Mouse (Mus musculus): ENCODE results near the gene Ube2d3. TPM values are rescaled to one million over a fixed set of nuclear protein-coding genes. Genes with fewer than 3 reads are reported as not detected.
"Not testable (repeated sequence)": the region's sequence is repeated elsewhere in the genome, so short reads cannot be mapped to it uniquely, and the experiment has no call there.

Gene Ube2d3
- polyA plus RNA-seq, 1 experiment, result 261 TPM

- no peaks in the 10 kb centered on the region for H3K79me3 ChIP-seq (ENCODE audit: low read depth)
- TF ChIP-seq MYOG (IDR thresholded peaks at IDR 0.05; ENCODE audit: control insufficient read depth, extremely low read depth, insufficient read length), result no peak
- TF ChIP-seq MYOD1 (IDR thresholded peaks at IDR 0.05; ENCODE audit: control insufficient read depth, insufficient read length, low read depth), result no peak
- TF ChIP-seq USF1 (IDR thresholded peaks at IDR 0.05; ENCODE audit: low read depth), result no peak
- TF ChIP-seq CTCF (IDR thresholded peaks at IDR 0.05; ENCODE audit: control insufficient read depth, insufficient read depth, insufficient read length), result no peak
- TF ChIP-seq MAX (IDR thresholded peaks at IDR 0.05), result no peak
- TF ChIP-seq FOSL1 (IDR thresholded peaks at IDR 0.05; ENCODE audit: insufficient read depth, low read length, poor library complexity, severe bottlenecking), result no peak
- TF ChIP-seq CEBPB (IDR thresholded peaks at IDR 0.05; ENCODE audit: low read depth), result no peak
- H3K4me3 ChIP-seq (ENCODE audit: insufficient read depth, poor library complexity, severe bottlenecking), result no peak overlapping the region
- no peaks in the 10 kb centered on the region for H3K79me2 ChIP-seq (ENCODE audit: control insufficient read depth, insufficient read depth)
- H3ac ChIP-seq (ENCODE audit: control insufficient read depth, insufficient read length, low read depth), result no peak overlapping the region
- H3K27me3 ChIP-seq (ENCODE audit: control insufficient read depth, insufficient read depth, insufficient read length), result no peaks in the 10 kb centered on the region
- no peaks in the 10 kb centered on the region for H3K36me3 ChIP-seq (ENCODE audit: control insufficient read depth, insufficient read depth)
Observed at GRCm38 (mm10) chr3:135491102-135491501, 53.2 kb downstream of the Ube2d3 start.

GRCm38 (mm10) chr3:135493320-135493719 lies 55.4 kb downstream of the Ube2d3 start:
- not testable (repeated sequence) for H3K4me3 ChIP-seq (ENCODE audit: insufficient read depth, poor library complexity, severe bottlenecking); H3K27me3 ChIP-seq (ENCODE audit: control insufficient read depth, insufficient read depth, insufficient read length); H3K79me2 ChIP-seq (ENCODE audit: control insufficient read depth, insufficient read depth); H3K36me3 ChIP-seq (ENCODE audit: control insufficient read depth, insufficient read depth); H3ac ChIP-seq (ENCODE audit: control insufficient read depth, insufficient read length, low read depth); H3K79me3 ChIP-seq (ENCODE audit: low read depth)

GRCm38 (mm10) chr3:135497956-135498355 lies 60.0 kb downstream of the Ube2d3 start:
- not testable (repeated sequence) for H3K36me3 ChIP-seq (ENCODE audit: control insufficient read depth, insufficient read depth); H3K27me3 ChIP-seq (ENCODE audit: control insufficient read depth, insufficient read depth, insufficient read length); H3K79me2 ChIP-seq (ENCODE audit: control insufficient read depth, insufficient read depth); H3K4me3 ChIP-seq (ENCODE audit: insufficient read depth, poor library complexity, severe bottlenecking); H3K79me3 ChIP-seq (ENCODE audit: low read depth); H3ac ChIP-seq (ENCODE audit: control insufficient read depth, insufficient read length, low read depth)

- no peaks in the 10 kb centered on the region for H3K36me3 ChIP-seq (ENCODE audit: control insufficient read depth, insufficient read depth)
- no peaks in the 10 kb centered on the region for H3K79me2 ChIP-seq (ENCODE audit: control insufficient read depth, insufficient read depth)
- no peak overlapping the region for H3K4me3 ChIP-seq (ENCODE audit: insufficient read depth, poor library complexity, severe bottlenecking)
- no peaks in the 10 kb centered on the region for H3K79me3 ChIP-seq (ENCODE audit: low read depth)
- H3ac ChIP-seq (ENCODE audit: control insufficient read depth, insufficient read length, low read depth), result no peak overlapping the region
- TF ChIP-seq MYOD1 (IDR thresholded peaks at IDR 0.05; ENCODE audit: control insufficient read depth, insufficient read length, low read depth), result peak; percentile 97
- TF ChIP-seq CTCF (IDR thresholded peaks at IDR 0.05; ENCODE audit: control insufficient read depth, insufficient read depth, insufficient read length), result no peak
- peak; percentile 94 for TF ChIP-seq FOSL1 (IDR thresholded peaks at IDR 0.05; ENCODE audit: insufficient read depth, low read length, poor library complexity, severe bottlenecking)
- H3K27me3 ChIP-seq (ENCODE audit: control insufficient read depth, insufficient read depth, insufficient read length), result no peaks in the 10 kb centered on the region
Observed at GRCm38 (mm10) chr3:135498891-135499290, 60.9 kb downstream of the Ube2d3 start.

GRCm38 (mm10) chr3:135503160-135503559 lies 65.2 kb downstream of the Ube2d3 start:
- Histone ChIP-seq H3K36me3 (ENCODE audit: control insufficient read depth, insufficient read depth) (no peaks in the 10 kb centered on the region), H3K4me3 (ENCODE audit: insufficient read depth, poor library complexity, severe bottlenecking) (no peak overlapping the region), H3K27me3 (ENCODE audit: control insufficient read depth, insufficient read depth, insufficient read length) (no peaks in the 10 kb centered on the region), H3K79me2 (ENCODE audit: control insufficient read depth, insufficient read depth) (no peaks in the 10 kb centered on the region), H3K79me3 (ENCODE audit: low read depth) (no peaks in the 10 kb centered on the region), H3ac (ENCODE audit: control insufficient read depth, insufficient read length, low read depth) (no peak overlapping the region)
- TF ChIP-seq MAX (IDR thresholded peaks at IDR 0.05), result no peak
- no peak for TF ChIP-seq USF1 (IDR thresholded peaks at IDR 0.05; ENCODE audit: low read depth)
- TF ChIP-seq CEBPB (IDR thresholded peaks at IDR 0.05; ENCODE audit: low read depth), result no peak
- TF ChIP-seq MYOG (IDR thresholded peaks at IDR 0.05; ENCODE audit: control insufficient read depth, extremely low read depth, insufficient read length), result no peak
- no peak for TF ChIP-seq CTCF (IDR thresholded peaks at IDR 0.05; ENCODE audit: control insufficient read depth, insufficient read depth, insufficient read length)
- no peak for TF ChIP-seq FOSL1 (IDR thresholded peaks at IDR 0.05; ENCODE audit: insufficient read depth, low read length, poor library complexity, severe bottlenecking)
- no peak for TF ChIP-seq MYOD1 (IDR thresholded peaks at IDR 0.05; ENCODE audit: control insufficient read depth, insufficient read length, low read depth)

- no peak for TF ChIP-seq MYOD1 (IDR thresholded peaks at IDR 0.05; ENCODE audit: control insufficient read depth, insufficient read length, low read depth)
- TF ChIP-seq CTCF (IDR thresholded peaks at IDR 0.05; ENCODE audit: control insufficient read depth, insufficient read depth, insufficient read length), result peak; percentile 20
- no peak for TF ChIP-seq USF1 (IDR thresholded peaks at IDR 0.05; ENCODE audit: low read depth)
- no peak for TF ChIP-seq FOSL1 (IDR thresholded peaks at IDR 0.05; ENCODE audit: insufficient read depth, low read length, poor library complexity, severe bottlenecking)
- no peaks in the 10 kb centered on the region for H3K79me2 ChIP-seq (ENCODE audit: control insufficient read depth, insufficient read depth)
- no peak overlapping the region for H3K4me3 ChIP-seq (ENCODE audit: insufficient read depth, poor library complexity, severe bottlenecking)
- no peaks in the 10 kb centered on the region for H3K36me3 ChIP-seq (ENCODE audit: control insufficient read depth, insufficient read depth)
- no peak overlapping the region for H3ac ChIP-seq (ENCODE audit: control insufficient read depth, insufficient read length, low read depth)
- H3K79me3 ChIP-seq (ENCODE audit: low read depth), result no peaks in the 10 kb centered on the region
- no peaks in the 10 kb centered on the region for H3K27me3 ChIP-seq (ENCODE audit: control insufficient read depth, insufficient read depth, insufficient read length)
Observed at GRCm38 (mm10) chr3:135505369-135505909, 67.5 kb downstream of the Ube2d3 start.

Measured in C2C12 (cell line).